Mouse (Mus musculus): ENCODE data around the gene Mlph.

Mlph gene

GRCm38 (mm10) chr1:90914948-90915569 is at the start of gene Mlph:
Mlph (plus strand) TSS chr1:90915085.
- DNase-seq (ENCODE audit: low spot score) = peak; percentile 73

- no peak for DNase-seq (ENCODE audit: low spot score)
Observed at GRCm38 (mm10) chr1:90866734-90867133, 48.2 kb upstream of the Mlph start.

GRCm38 (mm10) chr1:90870581-90870980 is 44.3 kb upstream of the Mlph start:
- DNase-seq (ENCODE audit: low spot score) = peak; percentile 24

- DNase-seq (ENCODE audit: low spot score) = no peak
Observed at GRCm38 (mm10) chr1:90875371-90875770, 39.5 kb upstream of the Mlph start.

GRCm38 (mm10) chr1:90875961-90876360 is 38.9 kb upstream of the Mlph start:
- peak; percentile 31 for DNase-seq (ENCODE audit: low spot score)

- peak; percentile 69 for DNase-seq (ENCODE audit: low spot score)
Observed at GRCm38 (mm10) chr1:90876486-90877270, 38.2 kb upstream of the Mlph start.

GRCm38 (mm10) chr1:90885771-90886460 is 29.0 kb upstream of the Mlph start:
- DNase-seq (ENCODE audit: low spot score) = no peak

- DNase-seq (ENCODE audit: low spot score) = no peak
Observed at GRCm38 (mm10) chr1:90894521-90894920, 20.4 kb upstream of the Mlph start.

GRCm38 (mm10) chr1:90895004-90895403 is 19.9 kb upstream of the Mlph start:
- no peak for DNase-seq (ENCODE audit: low spot score)

- no peak for DNase-seq (ENCODE audit: low spot score)
Observed at GRCm38 (mm10) chr1:90896281-90896680, 18.6 kb upstream of the Mlph start.

GRCm38 (mm10) chr1:90896741-90897361 is 18.0 kb upstream of the Mlph start:
- DNase-seq (ENCODE audit: low spot score) = peak; percentile 68

- no peak for DNase-seq (ENCODE audit: low spot score)
Observed at GRCm38 (mm10) chr1:90898012-90898411, 16.9 kb upstream of the Mlph start.

GRCm38 (mm10) chr1:90899816-90900215 is 15.1 kb upstream of the Mlph start:
- no peak for DNase-seq (ENCODE audit: low spot score)

GRCm38 (mm10) chr1:90900406-90900805 is 14.5 kb upstream of the Mlph start:
- DNase-seq (ENCODE audit: low spot score) = peak; percentile 37

GRCm38 (mm10) chr1:90901246-90901645 is 13.6 kb upstream of the Mlph start:
- no peak for DNase-seq (ENCODE audit: low spot score)

GRCm38 (mm10) chr1:90901681-90902208 is 13.1 kb upstream of the Mlph start:
- DNase-seq (ENCODE audit: low spot score) = no peak

- no peak for DNase-seq (ENCODE audit: low spot score)
Observed at GRCm38 (mm10) chr1:90902751-90903150, 12.1 kb upstream of the Mlph start.

- DNase-seq (ENCODE audit: low spot score) = no peak
Observed at GRCm38 (mm10) chr1:90903211-90903945, 11.5 kb upstream of the Mlph start.

- no peak for DNase-seq (ENCODE audit: low spot score)
Observed at GRCm38 (mm10) chr1:90903971-90904458, 10.9 kb upstream of the Mlph start.

- DNase-seq (ENCODE audit: low spot score) = no peak
Observed at GRCm38 (mm10) chr1:90904729-90905404, 10.0 kb upstream of the Mlph start.

- peak; percentile 69 for DNase-seq (ENCODE audit: low spot score)
Observed at GRCm38 (mm10) chr1:90906357-90906756, 8.5 kb upstream of the Mlph start.
